Comparison of ENCODE assay signal across 17 mouse cellular contexts in genomic region chr11:116213877-116214510, GRCm38 (mm10).
"Had no signal": no experiment of that assay in that cellular context is flagged by ENCODE, and none has a peak within 500 bp of the region (broad histone marks: within the 10 kb centered on the region; RNA-seq: fewer than 3 reads in every experiment).

No protein-coding gene starts in this region.

- H3K27me3 ChIP-seq: lung, embryonic 15.5 days; neural tube, embryonic 13.5 days; neural tube, embryonic 15.5 days; stomach, embryonic 15.5 days had no signal

- H3K27ac ChIP-seq: liver, embryonic 14.5 days; lung, embryonic 15.5 days; midbrain, embryonic 10.5 days; neural tube, embryonic 13.5 days; neural tube, embryonic 15.5 days; stomach, embryonic 15.5 days; stomach, postnatal 0 days had no signal

- H3K36me3 ChIP-seq: lung, embryonic 15.5 days; neural tube, embryonic 15.5 days; stomach, embryonic 15.5 days had no signal

- H3K9ac ChIP-seq: liver, embryonic 14.5 days; lung, embryonic 15.5 days; neural tube, embryonic 13.5 days; neural tube, embryonic 15.5 days; stomach, embryonic 15.5 days had no signal

- ATAC-seq: midbrain, embryonic 16.5 days had no signal

- DNase-seq: lung, adult 18-20 months; lung, postnatal 10 days; lung, postnatal 4 days; midbrain, embryonic 14.5 days; right cerebral cortex, postnatal 14 days; thymus, adult 2 months; thymus, postnatal 25 days; thymus, postnatal 4 days had no signal

- H3K4me2 ChIP-seq: lung, embryonic 15.5 days; neural tube, embryonic 13.5 days; neural tube, embryonic 15.5 days; stomach, embryonic 15.5 days had no signal

- H3K4me3 ChIP-seq: lung, embryonic 15.5 days; midbrain, embryonic 10.5 days; myocyte; neural tube, embryonic 13.5 days; neural tube, embryonic 15.5 days; stomach, embryonic 15.5 days had no signal

- H3K9me3 ChIP-seq: lung, embryonic 15.5 days; midbrain, embryonic 10.5 days; neural tube, embryonic 13.5 days; neural tube, embryonic 15.5 days; stomach, embryonic 15.5 days had no signal
